Mouse (Mus musculus) intestine, embryonic 15.5 days (tissue): ENCODE data around the gene Tshz2. TPM values are rescaled to one million over a fixed set of nuclear protein-coding genes. Genes with fewer than 3 reads are reported as not detected.

Experiments used
- ATAC-seq: fragments of 200-750 bp; cut with Nextera tagmentation; 2 replicates; pipeline ENCODE4 v1.8.0; 2017; ENCODE audit warnings: moderate TSS enrichment, moderate library complexity
- H3K27ac ChIP-seq: fragments of 300-500 bp; sonication (generic); 2 replicates; pipeline ENCODE4 v1.5.1; 2015; ENCODE audit warnings: mild to moderate bottlenecking, inconsistent platforms
- H3K27me3 ChIP-seq: fragments of 300-500 bp; sonication (generic); replicated peaks from 2 replicates; pipeline ENCODE4 v1.6.1; 2015; ENCODE audit warnings: inconsistent platforms
- H3K36me3 ChIP-seq: fragments of 300-500 bp; sonication (generic); 2 replicates; pipeline ENCODE4 v1.6.1; 2015; ENCODE audit warnings: inconsistent platforms
- H3K4me1 ChIP-seq: fragments of 300-500 bp; sonication (generic); replicated peaks from 2 replicates; pipeline ENCODE4 v1.6.1; 2015; ENCODE audit warnings: inconsistent platforms
- H3K4me2 ChIP-seq: fragments of 300-500 bp; sonication (generic); replicated peaks from 2 replicates; pipeline ENCODE4 v1.6.1; 2015; ENCODE audit warnings: mild to moderate bottlenecking, inconsistent platforms
- H3K4me3 ChIP-seq: fragments of 300-500 bp; sonication (generic); replicated peaks from 2 replicates; pipeline ENCODE4 v1.5.1; 2015; ENCODE audit warnings: inconsistent platforms
- H3K9ac ChIP-seq: fragments of 300-500 bp; sonication (generic); 2 replicates; pipeline ENCODE4 v1.6.1; 2015; ENCODE audit warnings: inconsistent platforms
- H3K9me3 ChIP-seq: fragments of 300-500 bp; sonication (generic); 2 replicates; pipeline ENCODE4 v1.6.1; 2016; ENCODE audit warnings: inconsistent platforms
- WGBS: fragments of 180-500 bp; shearing (Covaris S2); methylation state at CpG from one replicate; pipeline ENCODE4 v1.1.7; 2015; 5-methylcytosine and 5-hydroxymethylcytosine counted together
- polyA plus RNA-seq: library from polyadenylated mRNA; unstranded; fragments of >200 nt; fragmentation: Nextera tagmentation; extraction: Ambion mirVana; gene quantifications from 2 replicates; pipeline ENCODE4 v1.2.1, GENCODE M21; 2015

The Tshz2 gene
- polyA plus RNA-seq, 1 experiment from 2014 or later: 17.2 TPM

GRCm38 (mm10) chr2:170103852-170104251 lies 471.0 kb downstream of the Tshz2 start:
- Histone ChIP-seq H3K4me3 (no peak overlapping the region), H3K36me3 (no peaks in the 10 kb centered on the region), H3K27ac (no peak overlapping the region), H3K4me2 (no peak overlapping the region), H3K4me1 (no peaks in the 10 kb centered on the region), H3K9me3 (no peaks in the 10 kb centered on the region), H3K9ac (no peak overlapping the region), H3K27me3 (no peaks in the 10 kb centered on the region)
- ATAC-seq: no peak
- 53% methylated on average over 9 of the region's 9 CpGs for WGBS

DNA sequence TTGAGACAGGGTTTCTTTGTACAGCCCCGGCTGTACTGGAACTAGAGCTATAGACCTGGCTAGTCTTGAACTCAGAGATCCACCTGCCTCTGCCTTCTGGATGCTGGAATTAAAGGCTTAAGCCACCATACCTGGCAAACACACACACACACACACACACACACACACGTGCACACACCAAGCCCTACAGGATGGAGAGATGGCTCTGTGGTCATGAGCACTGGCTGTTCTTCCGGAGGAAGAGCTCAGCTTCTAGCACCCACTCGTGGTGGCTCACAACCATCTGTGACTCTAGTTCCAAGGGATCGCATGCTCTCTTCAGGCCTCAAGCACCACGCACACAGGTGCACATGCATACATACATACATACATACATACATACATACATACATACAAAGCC lies 471.6 kb downstream of the Tshz2 start:
- WGBS: 91% methylated on average over 6 of the region's 6 CpGs
- H3K36me3 ChIP-seq: no peaks in the 10 kb centered on the region
- no peak overlapping the region for H3K9ac ChIP-seq
- H3K4me2 ChIP-seq: no peak overlapping the region
- no peak for ATAC-seq
- H3K4me3 ChIP-seq: no peak overlapping the region
- H3K4me1 ChIP-seq: 0 out of 2 replicates have a peak, but pooled peaks cover under 1% of the 10 kb centered on the region
- no peak overlapping the region for H3K27ac ChIP-seq
- H3K9me3 ChIP-seq: no peaks in the 10 kb centered on the region
- H3K27me3 ChIP-seq: no peaks in the 10 kb centered on the region

GRCm38 (mm10) chr2:170106000-170106399 lies 473.2 kb downstream of the Tshz2 start:
- H3K27ac ChIP-seq: no peak overlapping the region
- no peak for ATAC-seq
- 67% methylated on average over 9 of the region's 9 CpGs for WGBS

DNA sequence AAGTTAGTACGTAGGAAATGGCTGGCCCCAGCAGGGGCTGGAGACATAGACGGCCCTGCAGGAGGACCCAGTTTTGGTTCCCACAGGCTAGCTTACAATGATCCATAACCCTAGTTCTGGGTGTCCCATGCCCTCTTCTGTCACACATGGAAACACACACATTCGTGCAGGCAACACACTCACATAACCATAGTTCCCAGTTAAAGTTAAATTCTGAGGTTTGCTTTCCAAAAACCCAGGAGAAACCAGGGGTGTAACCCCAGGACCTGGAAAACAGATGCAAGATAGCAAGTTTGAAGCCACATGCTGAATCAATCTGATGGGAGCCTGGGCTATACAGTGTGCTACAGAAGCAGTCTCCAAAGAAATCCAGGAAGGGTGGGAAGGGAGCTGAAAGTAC lies 475.0 kb downstream of the Tshz2 start:
- H3K4me2 ChIP-seq: no peak overlapping the region
- H3K27me3 ChIP-seq: no peaks in the 10 kb centered on the region
- 0 out of 2 replicates have a peak, but pooled peaks cover 4% of the 10 kb centered on the region for H3K36me3 ChIP-seq
- 83% methylated on average over 3 of the region's 3 CpGs for WGBS
- H3K9me3 ChIP-seq: no peaks in the 10 kb centered on the region
- H3K4me1 ChIP-seq: peaks cover 8% of the 10 kb centered on the region
- no peak overlapping the region for H3K4me3 ChIP-seq
- no peak overlapping the region for H3K27ac ChIP-seq
- ATAC-seq: no peak
- no peak overlapping the region for H3K9ac ChIP-seq

More at GRCm38 (mm10) chr2:170106000-170106399, 473.2 kb downstream of the Tshz2 start:
- H3K27me3 ChIP-seq: no peaks in the 10 kb centered on the region
- H3K9me3 ChIP-seq: no peaks in the 10 kb centered on the region
- no peak overlapping the region for H3K9ac ChIP-seq
- H3K36me3 ChIP-seq: no peaks in the 10 kb centered on the region
- peaks cover 7% of the 10 kb centered on the region for H3K4me1 ChIP-seq
- H3K4me2 ChIP-seq: no peak overlapping the region
- H3K4me3 ChIP-seq: no peak overlapping the region

DNA sequence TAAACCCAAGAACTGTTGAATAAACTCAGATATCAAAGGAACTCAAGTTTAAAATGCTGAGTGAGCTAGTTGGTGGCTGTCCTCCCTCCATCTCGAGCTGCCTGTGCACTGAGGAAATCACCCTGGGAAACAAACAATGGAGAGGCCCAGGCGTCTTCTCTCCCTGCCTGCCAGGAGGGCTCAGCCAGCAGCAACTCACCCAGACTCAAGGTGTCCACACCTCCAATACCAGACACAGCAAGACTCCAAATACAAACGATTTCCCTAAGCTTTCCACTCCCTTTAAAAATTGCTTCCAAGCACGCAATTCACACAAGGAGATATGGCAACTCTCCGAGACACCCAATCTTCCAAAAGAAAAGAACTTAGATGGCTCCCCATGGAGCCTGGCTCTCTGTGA lies 476.7 kb downstream of the Tshz2 start:
- peaks cover 8% of the 10 kb centered on the region for H3K4me1 ChIP-seq
- no peak overlapping the region for H3K4me2 ChIP-seq
- H3K27me3 ChIP-seq: no peaks in the 10 kb centered on the region
- peaks cover 15% of the 10 kb centered on the region for H3K36me3 ChIP-seq
- H3K4me3 ChIP-seq: no peak overlapping the region
- H3K27ac ChIP-seq: no peak overlapping the region
- no peak for ATAC-seq
- no peak overlapping the region for H3K9ac ChIP-seq
- 54% methylated on average over 5 of the region's 5 CpGs for WGBS
- no peaks in the 10 kb centered on the region for H3K9me3 ChIP-seq

GRCm38 (mm10) chr2:170110306-170110705 lies 477.5 kb downstream of the Tshz2 start:
- Histone ChIP-seq H3K27me3 (no peaks in the 10 kb centered on the region), H3K4me3 (no peak overlapping the region), H3K36me3 (peaks cover 19% of the 10 kb centered on the region), H3K9me3 (no peaks in the 10 kb centered on the region), H3K4me1 (peaks cover 8% of the 10 kb centered on the region), H3K27ac (no peak overlapping the region), H3K4me2 (no peak overlapping the region), H3K9ac (no peak overlapping the region)
- 63% methylated on average over 8 of the region's 8 CpGs for WGBS
- peak; percentile 52; the same call in 1 of the 2 replicates for ATAC-seq

DNA sequence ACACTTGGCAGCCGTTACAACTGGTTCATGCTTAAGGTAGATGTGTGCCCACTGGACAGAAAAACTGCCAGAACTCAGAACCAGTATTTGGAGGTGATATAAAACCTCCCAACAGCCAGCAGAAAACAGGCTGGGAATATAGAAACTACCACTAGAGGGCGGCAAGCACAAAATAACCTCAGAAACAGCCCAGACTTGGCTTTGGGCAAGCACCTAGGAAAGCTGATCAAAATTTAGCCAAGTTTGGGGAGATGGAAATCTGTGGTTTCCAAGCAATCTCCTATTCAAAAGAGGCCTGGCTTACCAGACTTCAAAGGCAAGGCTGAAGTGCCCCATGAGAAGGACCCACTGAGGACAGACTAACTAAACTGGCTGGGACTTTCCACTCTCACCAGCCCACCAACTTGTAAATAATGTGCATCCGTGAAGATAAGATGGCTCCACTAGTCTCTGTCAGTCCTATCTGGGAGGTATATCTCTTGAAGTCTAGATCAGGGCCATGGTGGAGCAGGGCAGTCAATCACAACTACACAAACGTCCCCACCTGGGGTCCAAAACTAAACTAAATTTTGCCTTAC lies 484.0 kb downstream of the Tshz2 start:
- no peak overlapping the region for H3K4me2 ChIP-seq
- no peaks in the 10 kb centered on the region for H3K9me3 ChIP-seq
- H3K27me3 ChIP-seq: no peaks in the 10 kb centered on the region
- peaks cover 5% of the 10 kb centered on the region; the same call in 1 of the 2 replicates for H3K4me1 ChIP-seq
- WGBS: 34% methylated on average over 4 of the region's 4 CpGs
- H3K4me3 ChIP-seq: no peak overlapping the region
- no peak overlapping the region for H3K27ac ChIP-seq
- peak; percentile 16; the same call in 1 of the 2 replicates for ATAC-seq
- H3K36me3 ChIP-seq: peaks cover 49% of the 10 kb centered on the region
- no peak overlapping the region for H3K9ac ChIP-seq

DNA sequence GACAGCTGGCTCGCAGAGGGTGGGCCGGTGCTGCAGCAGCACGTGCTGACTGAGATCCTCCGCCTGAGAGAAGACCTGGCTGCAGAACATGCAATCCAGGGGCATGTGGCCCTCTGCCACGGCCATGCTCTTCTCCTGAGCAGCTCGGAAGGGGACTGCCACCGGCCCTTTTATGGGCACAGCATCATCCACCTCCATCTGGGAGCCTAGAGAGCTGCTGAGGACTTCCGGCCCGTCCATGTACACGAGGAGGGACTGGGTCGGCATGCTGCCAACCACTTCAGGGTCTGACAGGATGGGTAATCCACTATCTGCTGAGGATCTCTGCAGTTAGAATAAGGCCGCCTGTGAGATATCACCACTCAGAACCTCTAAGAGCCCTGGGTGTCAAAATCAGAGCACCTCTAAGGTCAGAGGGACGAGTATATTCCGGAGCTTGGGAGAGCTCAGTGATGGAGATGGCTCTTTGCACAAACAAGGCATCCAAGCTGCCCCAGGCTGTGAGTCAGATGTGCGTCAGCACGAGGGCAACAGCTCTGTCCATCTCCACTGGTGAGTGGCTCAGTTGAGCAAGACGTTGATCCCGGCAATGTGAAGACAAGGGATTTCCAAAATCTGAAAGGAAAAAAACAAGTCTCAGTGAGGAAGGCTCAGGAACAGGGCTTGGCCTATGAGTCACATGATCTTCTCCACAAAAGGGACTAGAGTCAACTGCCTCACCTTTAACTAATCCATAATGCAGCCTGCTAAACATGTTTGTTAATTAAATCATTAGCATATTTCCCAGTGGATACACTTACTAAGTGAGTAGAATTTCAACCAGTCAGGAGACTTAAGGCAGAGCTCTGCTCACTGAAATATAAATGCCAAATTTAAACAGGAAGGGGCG lies 487.6 kb downstream of the Tshz2 start:
- no peak overlapping the region for H3K27ac ChIP-seq
- no peaks in the 10 kb centered on the region for H3K9me3 ChIP-seq
- no peak overlapping the region for H3K4me2 ChIP-seq
- no peak overlapping the region for H3K9ac ChIP-seq
- no peak for ATAC-seq
- H3K27me3 ChIP-seq: no peaks in the 10 kb centered on the region
- peaks cover 10% of the 10 kb centered on the region; the same call in 1 of the 2 replicates for H3K4me1 ChIP-seq
- H3K4me3 ChIP-seq: no peak overlapping the region
- peaks cover 32% of the 10 kb centered on the region for H3K36me3 ChIP-seq
- 85% methylated on average over 19 of the region's 19 CpGs for WGBS

Other genes starting within 250 kb of the Tshz2 start
- gene Gm11011, start 45.3 kb upstream of the Tshz2 start, polyA plus RNA-seq: not detected in 2 replicates